Mouse (Mus musculus) left cerebral cortex, adult 18-20 months (tissue): ENCODE data around the gene Vwa8. TPM values are rescaled to one million over a fixed set of nuclear protein-coding genes. Genes with fewer than 3 reads are reported as not detected.

ENCODE experiments used
- DNase-seq, 2 experiments: peaks; one replicate each; pipeline ENCODE4 v3.0.0; 2021 to 2022; ENCODE audit warnings: low spot score in 2 of 2, mixed read lengths in 1 of 2
- total RNA-seq, 2 experiments: library from RNA; stranded (reverse); gene quantifications; 2 replicates each; pipeline ENCODE4 v1.2.3; 2021

The Vwa8 gene
- total RNA-seq, 2 experiments from 2014 or later = 33.7 to 36.3 TPM

- DNase-seq = peak; percentile 61 to 64
Observed at GRCm38 (mm10) chr14:79177754-79178153, 328.9 kb downstream of the Vwa8 start.

- no peak for DNase-seq
Observed at GRCm38 (mm10) chr14:79178247-79178646, 329.4 kb downstream of the Vwa8 start.

- DNase-seq = no peak
Observed at GRCm38 (mm10) chr14:79180078-79180730, 331.4 kb downstream of the Vwa8 start.

GRCm38 (mm10) chr14:79181748-79182147 is 332.9 kb downstream of the Vwa8 start:
- DNase-seq = no peak

GRCm38 (mm10) chr14:79182801-79183200 is 333.9 kb downstream of the Vwa8 start:
- DNase-seq = no peak

- no peak for DNase-seq
Observed at GRCm38 (mm10) chr14:79183261-79183660, 334.4 kb downstream of the Vwa8 start.

GRCm38 (mm10) chr14:79184071-79184470 is 335.2 kb downstream of the Vwa8 start:
- no peak for DNase-seq

- no peak for DNase-seq
Observed at GRCm38 (mm10) chr14:79185018-79185685, 336.3 kb downstream of the Vwa8 start.

- DNase-seq = no peak
Observed at GRCm38 (mm10) chr14:79186976-79187375, 338.1 kb downstream of the Vwa8 start.

GRCm38 (mm10) chr14:79196711-79197110 is 347.9 kb downstream of the Vwa8 start:
- no peak for DNase-seq

GRCm38 (mm10) chr14:79198066-79198465 is 349.2 kb downstream of the Vwa8 start:
- DNase-seq = no peak

GRCm38 (mm10) chr14:79200133-79200891 is 351.5 kb downstream of the Vwa8 start:
- DNase-seq = no peak

- DNase-seq = no peak
Observed at GRCm38 (mm10) chr14:79200892-79201285, 352.0 kb downstream of the Vwa8 start.

GRCm38 (mm10) chr14:79202722-79203362 is 354.0 kb downstream of the Vwa8 start:
- no peak for DNase-seq

GRCm38 (mm10) chr14:79203496-79204158 is 354.8 kb downstream of the Vwa8 start:
- no peak for DNase-seq

- no peak for DNase-seq
Observed at GRCm38 (mm10) chr14:79204866-79205265, 356.0 kb downstream of the Vwa8 start.

- DNase-seq = peak; percentile 55 to 62
Observed at GRCm38 (mm10) chr14:79206210-79206609, 357.4 kb downstream of the Vwa8 start.

GRCm38 (mm10) chr14:79208468-79208867 is 359.6 kb downstream of the Vwa8 start:
- DNase-seq = peak in 1 of 2 experiments; percentile 37

- no peak for DNase-seq
Observed at GRCm38 (mm10) chr14:79209813-79210212, 361.0 kb downstream of the Vwa8 start.

GRCm38 (mm10) chr14:79212380-79212991 is 363.6 kb downstream of the Vwa8 start:
- no peak for DNase-seq

- peak in 1 of 2 experiments; percentile 38 for DNase-seq
Observed at GRCm38 (mm10) chr14:79214129-79214528, 365.3 kb downstream of the Vwa8 start.
